Mouse (Mus musculus) CH12.LX (cell line): ENCODE results near the gene Timd4. TPM values are rescaled to one million over a fixed set of nuclear protein-coding genes. Genes with fewer than 3 reads are reported as not detected.

ENCODE experiments used
- DNase-seq: peaks from one replicate; pipeline ENCODE4 v3.0.0-alpha.2; 2013; ENCODE audit errors: extremely low read depth
- H3K27ac ChIP-seq: 2 replicates; pipeline ENCODE4 v1.5.1; 2012; ENCODE audit warnings: low read depth, mild to moderate bottlenecking, control low read depth, moderate library complexity; ENCODE audit not compliant: insufficient read depth
- H3K27me3 ChIP-seq: replicated peaks from 2 replicates; pipeline ENCODE3; 2012; ENCODE audit warnings: inconsistent platforms
- H3K36me3 ChIP-seq, 2 experiments: replicated peaks in 1 of 2; 2 replicates each; pipeline versions ENCODE3 to v1.6.1; 2012; ENCODE audit warnings: inconsistent platforms in 1 of 2, low read length in 1 of 2, mild to moderate bottlenecking in 1 of 2, mixed read lengths in 1 of 2, moderate library complexity in 1 of 2; ENCODE audit not compliant: control insufficient read depth in 1 of 2, insufficient read depth in 1 of 2
- H3K4me1 ChIP-seq, 2 experiments: 2 replicates each; pipeline ENCODE4 v1.6.1; 2012; ENCODE audit warnings: inconsistent platforms in 1 of 2, moderate library complexity in 1 of 2; ENCODE audit not compliant: insufficient read depth in 2 of 2, control insufficient read depth in 1 of 2
- H3K4me2 ChIP-seq: 2 replicates; pipeline ENCODE4 v1.6.1; 2012; ENCODE audit warnings: low read depth, mild to moderate bottlenecking, control low read depth; ENCODE audit not compliant: poor library complexity, insufficient read depth, severe bottlenecking
- H3K4me3 ChIP-seq, 3 experiments: fragments of 150-350 bp in 1 of 3; sonication (generic) in 1 of 3; replicated peaks in 1 of 3; 2 replicates each; pipeline versions ENCODE3 to v1.5.1; 2011 to 2012; ENCODE audit warnings: low read depth in 2 of 3, low read length in 2 of 3, mild to moderate bottlenecking in 2 of 3, moderate library complexity in 2 of 3, control low read depth in 1 of 3, improper control_type of control experiment in 1 of 3, inconsistent platforms in 1 of 3, mixed read lengths in 1 of 3; ENCODE audit not compliant: poor library complexity in 1 of 3
- H3K79me2 ChIP-seq: replicated peaks from 2 replicates; pipeline ENCODE4 v1.6.1; 2012; ENCODE audit warnings: mild to moderate bottlenecking, moderate library complexity; ENCODE audit not compliant: control insufficient read depth, poor library complexity, insufficient read depth, severe bottlenecking; ENCODE audit errors: extremely low read depth
- H3K9ac ChIP-seq: 2 replicates; pipeline ENCODE4 v1.6.1; 2012; ENCODE audit warnings: low read depth, mild to moderate bottlenecking, control low read depth, moderate library complexity; ENCODE audit not compliant: insufficient read depth
- H3K9me3 ChIP-seq: replicated peaks from 2 replicates; pipeline ENCODE3; 2012; ENCODE audit warnings: low read length, inconsistent platforms, mixed read lengths
- CHD1 ChIP-seq: IDR thresholded peaks from 2 replicates; pipeline ENCODE4 v1.6.1; 2012; ENCODE audit warnings: low read depth, low read length, improper control_type of control experiment, inconsistent platforms
- CTCF ChIP-seq, 2 experiments: IDR thresholded peaks in 1 of 2; conservative IDR thresholded peaks in 1 of 2; 2 replicates each; pipeline ENCODE4 v1.5.1; 2011 to 2012; ENCODE audit warnings: low read depth in 2 of 2, low read length in 2 of 2, improper control_type of control experiment in 1 of 2, inconsistent platforms in 1 of 2, mild to moderate bottlenecking in 1 of 2, moderate library complexity in 1 of 2
- ELF1 ChIP-seq: IDR thresholded peaks from 2 replicates; pipeline ENCODE4 v1.6.1; 2014; ENCODE audit warnings: low read depth, mild to moderate bottlenecking, inconsistent platforms, low read length, improper control_type of control experiment
- JUND ChIP-seq: conservative IDR thresholded peaks from 2 replicates; pipeline ENCODE4 v1.6.1; 2011; ENCODE audit warnings: low read depth, low read length, improper control_type of control experiment
- MAFK ChIP-seq: IDR thresholded peaks from 2 replicates; pipeline ENCODE4 v1.6.1; 2011; ENCODE audit warnings: low read length, improper control_type of control experiment; ENCODE audit not compliant: insufficient replicate concordance
- MAX ChIP-seq: IDR thresholded peaks from 2 replicates; pipeline ENCODE4 v1.6.1; 2011; ENCODE audit warnings: low read length, improper control_type of control experiment
- MAZ ChIP-seq: IDR thresholded peaks from 2 replicates; pipeline ENCODE4 v1.6.1; 2012; ENCODE audit warnings: low read depth, mild to moderate bottlenecking, inconsistent platforms, low read length, improper control_type of control experiment, moderate library complexity
- MYC ChIP-seq: IDR thresholded peaks from 2 replicates; pipeline ENCODE4 v1.6.1; 2011; ENCODE audit warnings: low read depth, mild to moderate bottlenecking, improper control_type of control experiment, low read length
- POLR2A ChIP-seq: IDR thresholded peaks from 2 replicates; pipeline ENCODE4 v1.6.1; 2011; ENCODE audit warnings: low read depth, mild to moderate bottlenecking, improper control_type of control experiment, low read length
- RAD21 ChIP-seq: IDR thresholded peaks from 2 replicates; pipeline ENCODE4 v1.6.1; 2011; ENCODE audit warnings: low read depth, mild to moderate bottlenecking, low read length, improper control_type of control experiment, moderate library complexity
- SMC3 ChIP-seq: IDR thresholded peaks from 2 replicates; pipeline ENCODE4 v1.6.1; 2011; ENCODE audit warnings: low read depth, low read length, improper control_type of control experiment
- TBP ChIP-seq: conservative IDR thresholded peaks from 2 replicates; pipeline ENCODE4 v1.6.1; 2011; ENCODE audit warnings: low read depth, low read length, improper control_type of control experiment
- ZMIZ1 ChIP-seq: IDR thresholded peaks from 2 replicates; pipeline ENCODE4 v1.6.1; 2012; ENCODE audit warnings: low read depth, mild to moderate bottlenecking, inconsistent platforms, low read length, improper control_type of control experiment
- ZNF384 ChIP-seq: IDR thresholded peaks from 2 replicates; pipeline ENCODE4 v1.6.1; 2012; ENCODE audit warnings: low read depth, low read length, improper control_type of control experiment, inconsistent platforms
- dilution Hi-C: fragments of 300-500 bp; cut with MboI; formaldehyde crosslinking; loops from 2 replicates; pipeline ENCODE4 v1.14.3; 2020; ENCODE audit warnings: low sequenced_read_pairs; ENCODE audit not compliant: extremely low pct_unique_long_range_greater_than_20kb, extremely low pct_ligation_motif_present
- in situ Hi-C: fragments of 300-500 bp; cut with MboI; formaldehyde crosslinking; loops from 3 replicates; pipeline ENCODE4 v1.14.3; 2019; ENCODE audit warnings: low sequenced_read_pairs, low pct_ligation_motif_present, low pct_unique_long_range_greater_than_20kb, mixed read lengths
- polyA plus RNA-seq: library from polyadenylated mRNA; unstranded; fragments of >175 nt; gene quantifications from 2 replicates; pipeline ENCODE4 v1.2.1, GENCODE M21; 2012; ENCODE audit warnings: low read depth; ENCODE audit not compliant: insufficient read length
- total RNA-seq, 2 experiments: library from RNA; depleted of rRNA; stranded (reverse); fragments of 300-350 nt in 1 of 2; fragments of >200 nt in 1 of 2; gene quantifications; 2 replicates each; pipeline ENCODE4 v1.2.3; 2012 to 2014

Timd4 gene
- total RNA-seq (2012; rRNA removed): not detected in 2 replicates
- not detected in 2 replicates for total RNA-seq (2014; rRNA removed)
- polyA plus RNA-seq: not detected in 2 replicates

- peaks cover 8% of the 10 kb centered on the region for H3K9me3 ChIP-seq
- H3K9ac ChIP-seq: no peak within 1 kb of the TSS
- no peaks in the 10 kb centered on the region for H3K27me3 ChIP-seq
- H3K4me2 ChIP-seq: no peak within 1 kb of the TSS
- no peak for TF ChIP-seq TBP
- no peak for TF ChIP-seq POLR2A
- TF ChIP-seq CHD1: no peak
- TF ChIP-seq JUND: no peak
- TF ChIP-seq ELF1: no peak
- no peak for TF ChIP-seq MAFK
- TF ChIP-seq MYC: no peak
- no peak for TF ChIP-seq ZNF384
- TF ChIP-seq, all 38 proteins: peak for 0
- Histone ChIP-seq H3K4me1 (peaks cover 0 to 32% of the 10 kb centered on the region in 2 experiments; a peak in 2 of 4 replicates), H3K27ac (no peak within 1 kb of the TSS), H3K79me2 (no peaks in the 10 kb centered on the region), H3K36me3 (no peaks in the 10 kb centered on the region), H3K4me3 (no peak within 1 kb of the TSS)
- no peak for DNase-seq
- in situ Hi-C loops: no loop called here
- dilution Hi-C loops: no loop called here
These were observed at the start of gene Timd4 for GRCm38 (mm10) chr11:46810511-46810910. Gene Timd4, plus strand, starts transcription at chr11:46810800.

- TF ChIP-seq MAX: no peak
- TF ChIP-seq MAZ: no peak
- TF ChIP-seq MAFK: peak; percentile 98
- TF ChIP-seq POLR2A: no peak
- dilution Hi-C loops: no loop called here
These were observed 33.7 kb upstream of the Timd4 start for GRCm38 (mm10) chr11:46776879-46777278.

GRCm38 (mm10) chr11:46779811-46780210 is 30.8 kb upstream of the Timd4 start:
- no peak overlapping the region for H3K4me3 ChIP-seq
- dilution Hi-C loops: no loop called here
- in situ Hi-C loops: no loop called here
- no peaks in the 10 kb centered on the region for H3K36me3 ChIP-seq
- H3K4me2 ChIP-seq: no peak overlapping the region
- no peak overlapping the region for H3K9ac ChIP-seq
- H3K9me3 ChIP-seq: no peaks in the 10 kb centered on the region
- peak; percentile 29 for DNase-seq
- no peaks in the 10 kb centered on the region for H3K27me3 ChIP-seq
- peak; percentile 34 to 64 for TF ChIP-seq CTCF (conservative IDR thresholded peaks at IDR 0.05 in 1 of 2, IDR thresholded peaks at IDR 0.05 in 1 of 2; ENCODE audit: low read depth in 2 of 2, low read length in 2 of 2)
- peak; percentile 41 for TF ChIP-seq SMC3
- TF ChIP-seq ELF1: no peak
- peak; percentile 63 for TF ChIP-seq RAD21
- no peak for TF ChIP-seq MAX
- TF ChIP-seq POLR2A: no peak
- TF ChIP-seq ZMIZ1: no peak
- peaks cover 5 to 27% of the 10 kb centered on the region in 2 experiments; a peak in 3 of 4 replicates for H3K4me1 ChIP-seq
- no peaks in the 10 kb centered on the region for H3K79me2 ChIP-seq
- no peak overlapping the region for H3K27ac ChIP-seq

More at GRCm38 (mm10) chr11:46776879-46777278, 33.7 kb upstream of the Timd4 start:
- DNase-seq: no peak
- Histone ChIP-seq H3K4me2 (no peak overlapping the region), H3K4me3 (no peak overlapping the region), H3K9ac (no peak overlapping the region), H3K27me3 (no peaks in the 10 kb centered on the region), H3K79me2 (no peaks in the 10 kb centered on the region), H3K27ac (no peak overlapping the region), H3K9me3 (no peaks in the 10 kb centered on the region), H3K4me1 (peaks cover 0 to 19% of the 10 kb centered on the region in 2 experiments; a peak in 2 of 4 replicates), H3K36me3 (no peaks in the 10 kb centered on the region)
- in situ Hi-C loops: no loop called here
